Mouse (Mus musculus) right cerebral cortex, postnatal 10 days (tissue): ENCODE results near the gene Btbd1.

Source experiments
- DNase-seq, 2 experiments: peaks; one replicate each; pipeline ENCODE4 v3.0.0; 2021; ENCODE audit warnings: low spot score in 2 of 2

Gene Btbd1

GRCm38 (mm10) chr7:81829379-81829894, at the start of gene Btbd1:
TSS of gene Btbd1 (minus strand) at chr7:81829431.
- DNase-seq = peak; percentile 92 to 93

DNA sequence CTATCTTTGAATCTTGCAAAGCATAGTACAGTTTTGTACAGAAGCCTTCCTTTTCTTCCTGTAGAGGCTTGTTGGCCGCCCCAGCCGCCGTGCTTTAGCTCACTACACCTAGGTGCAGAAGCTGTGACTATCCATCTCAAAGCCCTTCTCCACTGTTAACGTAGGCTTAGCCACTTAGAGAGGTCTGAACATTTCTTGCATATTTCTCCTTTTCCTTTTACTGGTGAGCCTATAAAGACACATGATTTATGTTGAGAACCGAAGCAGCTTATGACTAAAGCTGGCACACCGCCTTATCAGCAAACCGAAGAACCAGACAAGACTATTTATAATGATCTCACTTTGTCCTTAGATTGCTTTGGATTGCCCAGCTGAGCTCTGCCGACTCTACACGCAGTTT, 46.1 kb upstream of the Btbd1 start:
- peak; percentile 72 to 82 for DNase-seq

DNA sequence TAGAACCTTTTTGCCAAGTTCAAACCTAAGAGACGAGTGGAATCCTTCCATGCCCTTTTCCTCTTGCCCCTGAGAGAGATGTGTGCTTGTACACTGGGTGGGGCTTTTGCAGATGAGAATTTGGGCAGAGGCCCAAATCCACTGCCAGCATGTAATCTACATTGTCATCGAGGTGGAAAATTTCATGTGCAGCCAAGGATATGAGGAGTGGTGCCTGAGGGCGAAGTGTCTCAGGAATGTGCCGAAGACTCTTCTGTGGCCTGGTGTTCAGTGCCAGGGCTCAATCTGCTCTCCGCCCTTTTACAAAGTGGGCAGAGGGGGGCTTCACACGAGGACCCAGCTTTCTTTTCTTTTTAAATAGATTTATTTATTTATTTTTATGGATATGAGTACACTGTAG, 45.4 kb upstream of the Btbd1 start:
- no peak for DNase-seq

GRCm38 (mm10) chr7:81873807-81874206, 44.6 kb upstream of the Btbd1 start:
- no peak for DNase-seq

GRCm38 (mm10) chr7:81872493-81873013, 43.3 kb upstream of the Btbd1 start:
- DNase-seq = no peak

DNA sequence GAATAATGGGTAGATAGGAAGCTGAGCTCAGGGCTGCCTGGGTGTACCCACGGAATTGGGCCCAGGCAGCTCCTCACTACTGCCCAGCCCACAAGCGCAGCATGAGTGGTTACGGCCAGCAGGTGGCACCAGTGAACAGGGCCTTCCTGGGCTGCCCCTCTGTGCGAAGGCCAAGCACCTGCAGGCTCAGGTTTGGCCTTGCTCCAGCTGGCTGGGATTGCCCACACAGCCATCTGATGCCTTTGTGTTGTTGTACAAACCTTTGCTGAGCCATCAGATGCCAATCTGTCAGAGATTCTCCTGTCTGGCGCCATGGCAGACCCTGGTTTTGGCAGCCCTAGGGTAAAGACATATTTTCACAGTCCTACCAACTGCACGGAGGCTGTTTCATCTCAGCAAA, 38.9 kb upstream of the Btbd1 start:
- DNase-seq = peak; percentile 66 to 70

- no peak for DNase-seq
These were observed 38.1 kb upstream of the Btbd1 start for GRCm38 (mm10) chr7:81867231-81867930.

- DNase-seq = no peak
These were observed 36.7 kb upstream of the Btbd1 start for GRCm38 (mm10) chr7:81865937-81866336.

DNA sequence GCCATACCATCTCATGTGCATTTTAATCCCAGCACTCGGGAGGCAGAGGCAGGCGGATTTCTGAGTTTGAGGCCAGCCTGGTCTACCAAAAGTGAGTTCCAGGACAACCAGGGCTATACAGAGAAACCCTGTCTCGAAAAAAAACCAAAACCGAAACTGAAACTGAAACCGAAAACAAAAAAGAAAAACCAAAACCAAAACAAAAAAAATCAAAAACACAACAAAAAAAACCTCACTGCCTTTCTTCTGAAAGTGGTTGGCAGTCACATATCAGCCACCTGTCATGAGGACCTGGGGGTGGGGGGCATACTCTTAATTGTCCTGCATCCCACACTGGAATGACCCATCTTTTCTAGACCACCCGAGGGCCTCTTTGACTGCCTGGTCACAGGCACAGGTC, 35.3 kb upstream of the Btbd1 start:
- DNase-seq = no peak

DNA sequence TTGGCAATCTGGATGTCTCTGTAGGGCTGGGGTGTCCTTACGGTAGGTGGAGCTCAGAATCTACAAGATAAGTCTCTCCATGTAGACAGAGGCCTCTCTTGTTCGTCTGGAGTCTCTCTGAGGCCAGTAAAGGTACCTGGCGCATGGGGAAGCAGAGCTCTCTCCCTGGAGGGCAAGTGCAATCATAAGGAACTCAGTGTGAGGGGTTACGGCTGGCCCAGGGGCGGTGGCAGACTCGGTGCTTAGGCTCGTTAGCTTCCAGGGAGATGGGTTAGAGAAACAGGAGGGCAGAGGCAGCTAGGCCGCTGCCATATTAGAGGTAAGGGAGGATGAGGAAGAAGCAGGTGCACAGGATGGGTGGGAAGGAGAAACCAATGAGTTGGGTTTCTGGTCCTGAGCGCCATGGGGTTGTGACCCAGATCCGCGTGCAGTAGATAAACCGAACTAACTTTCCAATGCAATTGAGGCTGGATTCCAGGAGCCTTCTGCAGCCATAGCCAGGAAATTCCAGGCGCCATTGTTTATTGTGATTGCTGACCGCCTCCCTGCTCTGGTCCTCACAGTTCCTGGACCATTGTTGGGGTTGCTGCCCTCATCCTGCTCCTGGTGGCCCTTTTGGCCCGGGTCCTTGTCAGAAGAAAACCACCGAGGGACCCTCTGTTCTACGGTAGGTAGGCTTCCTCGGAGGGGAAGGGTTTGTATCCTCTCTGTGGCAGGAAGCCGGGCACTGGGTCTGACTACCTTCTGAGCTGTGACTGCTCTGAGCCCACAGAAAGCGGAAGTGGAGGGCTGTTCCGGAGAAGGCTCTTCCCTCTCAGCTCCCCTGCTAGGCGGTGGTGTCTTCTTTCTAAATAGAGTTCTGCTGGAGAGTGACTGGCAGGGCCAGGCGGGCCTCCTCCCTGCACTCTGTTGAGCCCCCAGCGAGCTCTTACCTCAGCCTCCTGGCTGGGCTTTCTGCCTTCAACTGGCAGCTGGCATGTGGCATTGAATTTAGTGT, 33.7 kb upstream of the Btbd1 start:
- peak; percentile 43 to 55 for DNase-seq

GRCm38 (mm10) chr7:81861921-81862320, 32.7 kb upstream of the Btbd1 start:
- no peak for DNase-seq

DNA sequence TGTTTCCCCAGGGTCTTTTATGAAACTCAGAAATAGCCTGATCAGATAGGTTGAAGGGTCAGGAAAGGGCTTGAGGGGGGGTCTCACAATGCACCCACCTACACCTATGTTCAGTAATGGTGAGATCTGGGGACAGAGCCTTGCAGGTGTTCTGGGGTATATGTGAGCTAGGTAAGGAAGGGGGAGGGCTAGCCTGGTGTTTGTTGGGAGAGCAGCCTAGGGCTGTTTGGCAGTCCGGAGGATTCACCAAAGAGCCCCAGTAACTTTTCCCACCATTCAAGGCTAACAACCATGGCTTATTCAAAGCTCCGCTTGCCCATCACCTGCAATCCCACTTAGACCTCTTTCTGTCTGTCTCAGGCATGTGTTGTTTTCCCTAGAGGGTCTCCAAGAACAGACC, 32.2 kb upstream of the Btbd1 start:
- no peak for DNase-seq

GRCm38 (mm10) chr7:81860996-81861395, 31.8 kb upstream of the Btbd1 start:
- no peak for DNase-seq

DNA sequence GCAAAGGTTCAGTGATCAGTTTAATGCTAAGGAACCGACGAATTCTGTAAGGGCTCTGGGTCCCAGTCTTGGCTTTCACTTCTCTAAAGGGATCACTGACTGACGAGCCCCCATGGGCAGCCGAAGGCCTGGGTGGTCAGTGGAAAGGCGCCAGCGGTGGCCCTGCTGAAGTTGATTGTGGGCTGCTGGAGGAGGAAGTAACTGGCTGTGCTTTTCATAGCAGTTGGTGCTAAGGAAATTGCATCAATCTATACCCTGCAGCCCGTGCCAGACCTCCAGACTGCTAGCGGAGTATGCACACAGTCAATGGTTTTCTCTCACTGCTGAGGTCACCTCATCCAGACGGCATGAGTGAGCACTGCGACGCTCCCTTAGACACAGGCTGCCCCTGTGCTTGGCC, 30.8 kb upstream of the Btbd1 start:
- DNase-seq = peak; percentile 69 to 73

- peak in 1 of 2 experiments; percentile 67 for DNase-seq
These were observed 29.9 kb upstream of the Btbd1 start, which contains the start of gene Tm6sf1 for GRCm38 (mm10) chr7:81858968-81859721. TSS of gene Tm6sf1 (plus strand) at chr7:81859001.

- DNase-seq = no peak
These were observed 29.0 kb upstream of the Btbd1 start for GRCm38 (mm10) chr7:81858236-81858635.

DNA sequence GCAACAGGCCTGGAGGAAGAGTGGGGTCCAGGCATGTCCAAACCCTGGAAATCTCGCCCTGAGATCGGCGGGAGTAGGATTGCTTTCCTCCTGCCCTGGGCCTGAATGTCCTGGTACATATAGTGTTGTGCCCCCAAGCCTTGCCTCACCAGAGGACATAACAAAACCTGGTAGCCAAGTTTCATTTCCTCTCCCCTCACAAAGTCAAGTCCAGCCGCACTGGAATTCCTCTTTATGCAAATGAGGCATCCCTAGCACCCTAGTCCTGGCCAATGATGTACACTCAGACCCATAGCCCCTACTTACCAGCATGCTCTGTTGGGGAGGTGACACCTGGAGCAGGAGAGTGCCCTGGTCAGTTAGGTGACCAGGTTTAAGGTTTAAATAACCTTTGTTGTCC, 27.0 kb upstream of the Btbd1 start:
- DNase-seq = no peak

DNA sequence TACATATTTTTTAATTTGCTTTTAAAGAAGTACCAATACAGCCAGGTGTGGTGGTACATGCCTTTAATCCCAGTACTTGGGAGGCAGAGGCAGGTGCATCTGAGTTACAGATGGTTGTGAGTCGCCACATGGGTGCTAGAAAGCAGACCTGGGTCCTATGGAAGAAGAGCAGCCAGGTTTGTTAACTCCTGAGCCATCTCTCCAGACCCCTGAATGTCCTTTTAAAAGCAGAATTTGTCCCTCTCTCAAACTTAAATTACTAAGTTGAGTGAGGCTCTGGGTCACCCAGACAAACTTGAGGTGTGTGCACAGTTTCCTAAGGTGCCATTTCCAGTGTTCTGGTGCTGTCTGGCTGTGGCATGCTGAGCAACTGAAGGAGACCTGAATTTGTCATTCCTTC, 26.5 kb upstream of the Btbd1 start, which contains the start of gene Gm10160:
Gene Gm10160, minus strand, starts transcription at position 101 of the 400 bp plus-strand sequence.
- no peak for DNase-seq

GRCm38 (mm10) chr7:81854568-81855307, 25.5 kb upstream of the Btbd1 start:
- DNase-seq = no peak

DNA sequence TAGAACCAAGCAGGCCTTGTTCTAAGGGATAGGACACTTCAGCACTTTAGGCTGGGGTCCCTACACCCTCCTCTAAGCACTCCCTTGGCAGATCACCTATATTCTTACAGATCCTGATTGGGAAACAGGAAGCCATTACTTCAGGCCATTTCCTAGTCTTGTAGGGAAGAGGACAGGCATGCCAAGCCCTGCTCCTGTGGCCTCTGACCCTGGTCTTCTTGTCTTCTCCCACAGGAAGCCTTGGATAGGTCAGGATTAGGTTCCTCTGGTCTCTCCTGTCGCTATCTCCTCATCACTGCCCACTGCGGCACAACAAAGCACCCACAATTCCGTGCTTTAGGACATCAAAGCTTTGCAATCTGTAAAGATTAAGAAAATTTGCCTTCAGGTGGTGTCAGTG, 22.5 kb upstream of the Btbd1 start:
- DNase-seq = no peak

DNA sequence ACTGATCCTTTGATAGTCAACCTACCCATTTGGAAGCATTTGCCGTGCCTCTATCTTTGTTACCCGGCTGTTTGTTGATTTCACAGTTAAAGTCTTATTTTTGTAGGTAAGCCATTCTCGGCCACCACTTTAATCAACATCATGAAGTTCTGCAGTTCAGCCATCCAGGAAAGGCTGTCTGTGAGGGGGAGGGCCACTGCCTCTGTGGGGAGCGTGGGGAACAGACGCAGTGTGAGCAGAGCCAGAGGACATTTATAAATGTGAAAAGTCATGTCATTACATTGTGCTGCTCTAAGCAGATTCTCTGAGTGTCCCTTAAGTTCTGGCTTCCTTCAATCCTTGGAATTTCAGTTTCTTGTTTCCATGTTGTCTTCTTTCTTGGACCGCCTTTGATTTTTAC, 20.9 kb upstream of the Btbd1 start:
- DNase-seq = no peak
